ENCODE assay signal across 18 mouse cellular contexts in genomic region chr1:166311151-166311550, GRCm38 (mm10). TPM values are rescaled to one million over a fixed set of nuclear protein-coding genes. Genes with fewer than 3 reads are reported as not detected.
"Had no signal": no experiment of that assay in that cellular context is flagged by ENCODE, and none has a peak within 500 bp of the region (broad histone marks: within the 10 kb centered on the region; RNA-seq: fewer than 3 reads in every experiment).

No protein-coding gene starts in this region.

- H3K9me3 ChIP-seq: lung, embryonic 15.5 days; megakaryocyte, embryonic 14.5 days; midbrain, embryonic 13.5 days; midbrain, embryonic 15.5 days; neural tube, embryonic 12.5 days; stomach, embryonic 15.5 days had no signal

- H3K4me3 ChIP-seq: lung, embryonic 15.5 days; megakaryocyte, embryonic 14.5 days; midbrain, embryonic 13.5 days; midbrain, embryonic 15.5 days; neural tube, embryonic 12.5 days; stomach, embryonic 15.5 days had no signal

- H3K27ac ChIP-seq: lung, embryonic 15.5 days; macrophage; midbrain, embryonic 13.5 days; midbrain, embryonic 15.5 days; neural tube, embryonic 12.5 days; stomach, embryonic 15.5 days; stomach, postnatal 0 days had no signal

- DNase-seq: lung, adult 2 months; lung, postnatal 14 days; lung, postnatal 36 days; right cerebral cortex, postnatal 14 days; thymus, postnatal 14 days; thymus, postnatal 36 days had no signal

- ATAC-seq: lung, postnatal 0 days; midbrain, embryonic 13.5 days; midbrain, embryonic 15.5 days had no signal

- H3K9ac ChIP-seq: lung, embryonic 15.5 days; midbrain, embryonic 13.5 days; midbrain, embryonic 15.5 days; neural tube, embryonic 12.5 days; stomach, embryonic 15.5 days had no signal

- H3K36me3 ChIP-seq: lung, embryonic 15.5 days; midbrain, embryonic 15.5 days; stomach, embryonic 15.5 days had no signal

- H3K4me2 ChIP-seq: lung, embryonic 15.5 days; midbrain, embryonic 11.5 days; midbrain, embryonic 13.5 days; midbrain, embryonic 15.5 days; neural tube, embryonic 12.5 days; stomach, embryonic 15.5 days had no signal

RNA-seq across cellular contexts. Expression of gene Ildr2, which starts 57.2 kb away (rescaled TPM):
- total RNA-seq: megakaryocyte progenitor cell, adult 5-6 weeks; neutrophil, adult 5-6 weeks had no signal
- polyA plus RNA-seq: macrophage had no signal
